Mouse (Mus musculus): ENCODE data around the gene Fam8a1.

DNA sequence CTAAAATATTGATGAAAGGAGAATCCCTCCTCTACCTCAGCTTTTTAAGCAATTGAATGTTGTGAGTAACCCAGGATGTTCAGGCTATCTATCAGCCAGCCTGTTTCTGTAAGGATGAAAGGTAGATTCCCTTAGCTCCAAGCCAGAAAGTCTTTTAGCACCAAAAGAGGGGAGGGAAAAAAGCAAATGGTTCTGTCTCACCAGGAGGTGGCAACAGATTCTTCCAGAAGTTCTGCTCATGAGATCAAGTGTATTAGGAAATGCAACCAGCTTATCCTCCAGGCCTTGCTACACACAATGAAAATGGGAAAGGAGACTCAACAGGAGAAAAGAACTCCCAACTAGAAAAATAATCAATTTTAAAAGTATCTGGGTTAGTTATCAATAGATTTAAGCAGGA is 55.0 kb downstream of the Fam8a1 start:
- TF ChIP-seq MAX (IDR thresholded peaks at IDR 0.05; ENCODE audit: low read length) (no peak), KAT2A (conservative IDR thresholded peaks at IDR 0.05; ENCODE audit: low read depth, low read length) (no peak), CTCF (IDR thresholded peaks at IDR 0.05 in 2 of 3, conservative IDR thresholded peaks at IDR 0.05 in 1 of 3; ENCODE audit: control insufficient read depth in 1 of 3, insufficient read depth in 1 of 3, low read depth in 2 of 3, low read length in 3 of 3, poor library complexity in 1 of 3, severe bottlenecking in 1 of 3) (no peak), EP300 (IDR thresholded peaks at IDR 0.05; ENCODE audit: low read depth in 1 of 2, low read length in 2 of 2) (no peak), GATA1 (IDR thresholded peaks at IDR 0.05; ENCODE audit: low read depth, low read length) (no peak), NRF1 (IDR thresholded peaks at IDR 0.05; ENCODE audit: insufficient read depth, low read depth, low read length, poor library complexity, severe bottlenecking) (no peak), SIN3A (IDR thresholded peaks at IDR 0.05; ENCODE audit: low read length) (no peak), TCF12 (IDR thresholded peaks at IDR 0.05; ENCODE audit: low read depth, low read length) (no peak), POLR2A (IDR thresholded peaks at IDR 0.05; ENCODE audit: control insufficient read depth in 1 of 2, insufficient read depth in 1 of 2, low read depth in 1 of 2, low read length in 2 of 2, poor library complexity in 1 of 2) (no peak)

Measured in MEL (cell line).